In the genomic region with DNA sequence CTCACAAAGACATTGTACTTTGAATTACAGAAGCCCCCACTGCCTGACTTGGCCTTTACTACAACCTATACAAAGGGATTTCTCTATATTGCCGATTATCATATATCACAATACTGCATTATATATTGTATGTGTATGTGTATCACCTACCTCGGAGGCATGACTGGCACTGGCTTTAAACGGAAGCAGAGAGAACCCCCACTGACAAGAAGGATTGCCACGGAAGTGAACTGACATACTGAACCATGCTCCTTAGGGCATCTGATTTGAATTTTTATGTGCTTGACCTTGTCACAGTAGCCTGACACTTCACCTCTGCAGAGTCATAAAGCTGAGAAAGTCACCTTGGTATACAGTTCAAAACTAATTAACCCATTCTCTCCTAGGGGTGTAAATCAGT, we compare ENCODE assay signal across 22 mouse cellular contexts. TPM values are rescaled to one million over a fixed set of nuclear protein-coding genes. Genes with fewer than 3 reads are reported as not detected.
DNase-seq lines count a peak whose midpoint lies in the region; ATAC-seq lines count a peak whose summit lies in the region.
"Had no signal": no experiment of that assay in that cellular context is flagged by ENCODE, and none has a peak within 500 bp of the region (broad histone marks: within the 10 kb centered on the region; RNA-seq: fewer than 3 reads in every experiment).

No protein-coding gene starts in this region.

- H3K36me3 ChIP-seq in hindbrain, embryonic 11.5 days (ENCODE audit: control insufficient read depth, insufficient read depth, low read length), result no peaks in the 10 kb centered on the region
- H3K36me3 ChIP-seq in hindbrain, embryonic 16.5 days (ENCODE audit: control insufficient read depth, insufficient read depth, low read length), result no peaks in the 10 kb centered on the region
- no peaks in the 10 kb centered on the region for H3K36me3 ChIP-seq in midbrain, embryonic 13.5 days
- no peaks in the 10 kb centered on the region for H3K36me3 ChIP-seq in midbrain, embryonic 11.5 days (ENCODE audit: control insufficient read depth, insufficient read depth, low read length)
- peaks cover 21% of the 10 kb centered on the region for H3K36me3 ChIP-seq in limb, embryonic 10.5 days
- H3K36me3 ChIP-seq in neural tube, embryonic 14.5 days (ENCODE audit: control insufficient read depth, insufficient read depth, low read length), result no peaks in the 10 kb centered on the region

- H3K4me2 ChIP-seq in hindbrain, embryonic 11.5 days (replicated peaks; ENCODE audit: low read depth, low read length), result no peak overlapping the region
- H3K4me2 ChIP-seq in hindbrain, embryonic 16.5 days (ENCODE audit: low read length), result no peak overlapping the region
- no peak overlapping the region for H3K4me2 ChIP-seq in midbrain, embryonic 13.5 days (replicated peaks)
- no peak overlapping the region for H3K4me2 ChIP-seq in midbrain, embryonic 11.5 days
- no peak overlapping the region for H3K4me2 ChIP-seq in neural tube, embryonic 14.5 days (ENCODE audit: low read depth, low read length)

- DNase-seq in hindbrain, embryonic 11.5 days (ENCODE audit: low spot score), result no peak
- DNase-seq in midbrain, embryonic 11.5 days (ENCODE audit: low spot score, missing footprints), result no peak
- no peak for DNase-seq in limb, embryonic 10.5 days (ENCODE audit: low spot score)
- no peak for DNase-seq in lung, postnatal 25 days (ENCODE audit: low spot score)
- no peak for DNase-seq in left cerebral cortex, adult 9 months (ENCODE audit: low spot score in 2 of 2)
- DNase-seq: cerebellum, adult 11 months; cerebellum, postnatal 25 days; gastrocnemius, postnatal 25 days; heart, postnatal 10 days; liver; liver, postnatal 0 days; lung, postnatal 4 days; right cerebral cortex, postnatal 14 days had no signal

- H3K9ac ChIP-seq in hindbrain, embryonic 11.5 days (ENCODE audit: low read depth, low read length), result no peak overlapping the region
- H3K9ac ChIP-seq in hindbrain, embryonic 16.5 days (ENCODE audit: low read depth, low read length), result no peak overlapping the region
- no peak overlapping the region for H3K9ac ChIP-seq in midbrain, embryonic 13.5 days (replicated peaks)
- no peak overlapping the region for H3K9ac ChIP-seq in midbrain, embryonic 11.5 days (ENCODE audit: low read length)
- H3K9ac ChIP-seq in neural tube, embryonic 14.5 days (replicated peaks; ENCODE audit: low read depth, low read length), result no peak overlapping the region
- H3K9ac ChIP-seq: liver, postnatal 0 days had no signal

- H3K4me1 ChIP-seq in hindbrain, embryonic 11.5 days (replicated peaks; ENCODE audit: control insufficient read depth, insufficient read depth, low read length), result no peaks in the 10 kb centered on the region
- H3K4me1 ChIP-seq in hindbrain, embryonic 16.5 days (ENCODE audit: control insufficient read depth, insufficient read depth, low read depth, low read length), result peaks cover 11% of the 10 kb centered on the region
- peaks cover 35% of the 10 kb centered on the region for H3K4me1 ChIP-seq in midbrain, embryonic 13.5 days (replicated peaks)
- H3K4me1 ChIP-seq in midbrain, embryonic 11.5 days (ENCODE audit: control insufficient read depth, insufficient read depth, low read length), result 0 out of 2 replicates have a peak, but pooled peaks cover 5% of the 10 kb centered on the region
- H3K4me1 ChIP-seq in limb, embryonic 10.5 days, result peaks cover 30% of the 10 kb centered on the region
- H3K4me1 ChIP-seq in neural tube, embryonic 14.5 days (ENCODE audit: control insufficient read depth, insufficient read depth, low read length), result peaks cover 16% of the 10 kb centered on the region

- peak; percentile 45 for ATAC-seq in hindbrain, embryonic 11.5 days (ENCODE audit: low FRiP score)
- no peak for ATAC-seq in hindbrain, embryonic 16.5 days
- ATAC-seq in midbrain, embryonic 13.5 days, result peak; percentile 49
- no peak; the same call in 1 of the 2 replicates for ATAC-seq in midbrain, embryonic 11.5 days (ENCODE audit: low FRiP score)
- peak; percentile 23; the same call in 1 of the 2 replicates for ATAC-seq in neural tube, embryonic 14.5 days (ENCODE audit: low read depth)
- ATAC-seq: liver, postnatal 0 days had no signal

- 57% methylated on average over 4 of the region's 4 CpGs for WGBS in hindbrain, embryonic 11.5 days
- WGBS in hindbrain, embryonic 16.5 days, result 31% methylated on average over 4 of the region's 4 CpGs
- WGBS in midbrain, embryonic 13.5 days, result 43% methylated on average over 4 of the region's 4 CpGs
- 73% methylated on average over 4 of the region's 4 CpGs for WGBS in midbrain, embryonic 11.5 days
- 55% methylated on average over 4 of the region's 4 CpGs for WGBS in limb, embryonic 10.5 days
- 27% methylated on average over 4 of the region's 4 CpGs for WGBS in neural tube, embryonic 14.5 days

- H3K27ac ChIP-seq in hindbrain, embryonic 11.5 days (ENCODE audit: low read depth, low read length), result peak overlapping the region; percentile 48; the same call in 1 of the 2 replicates
- H3K27ac ChIP-seq in hindbrain, embryonic 16.5 days (ENCODE audit: low read depth, low read length), result no peak overlapping the region
- peak overlapping the region; percentile 84 for H3K27ac ChIP-seq in midbrain, embryonic 13.5 days
- no peak overlapping the region for H3K27ac ChIP-seq in midbrain, embryonic 11.5 days (ENCODE audit: low read depth, low read length)
- 0 out of 2 replicates have a peak overlapping the region, but pooled peaks have one; percentile 15 for H3K27ac ChIP-seq in limb, embryonic 10.5 days
- peak overlapping the region; percentile 81; the same call in 1 of the 2 replicates for H3K27ac ChIP-seq in neural tube, embryonic 14.5 days (ENCODE audit: low read depth, low read length)
- H3K27ac ChIP-seq: heart, embryonic 10.5 days; kidney, postnatal 0 days; stomach, postnatal 0 days had no signal

- no peak overlapping the region for H3K4me3 ChIP-seq in hindbrain, embryonic 11.5 days (ENCODE audit: low read depth, low read length)
- H3K4me3 ChIP-seq in hindbrain, embryonic 16.5 days (ENCODE audit: low read length), result no peak overlapping the region
- no peak overlapping the region for H3K4me3 ChIP-seq in midbrain, embryonic 13.5 days (replicated peaks)
- no peak overlapping the region for H3K4me3 ChIP-seq in midbrain, embryonic 11.5 days (ENCODE audit: low read depth, low read length)
- H3K4me3 ChIP-seq in limb, embryonic 10.5 days, result no peak overlapping the region
- H3K4me3 ChIP-seq in neural tube, embryonic 14.5 days (ENCODE audit: low read depth, low read length), result no peak overlapping the region
- H3K4me3 ChIP-seq: erythroblast, embryonic 14.5 days; heart, embryonic 10.5 days; myocyte had no signal

- H3K9me3 ChIP-seq in hindbrain, embryonic 11.5 days (ENCODE audit: control insufficient read depth, low read length), result no peaks in the 10 kb centered on the region
- H3K9me3 ChIP-seq in hindbrain, embryonic 16.5 days (ENCODE audit: control insufficient read depth, low read length), result no peaks in the 10 kb centered on the region
- no peaks in the 10 kb centered on the region for H3K9me3 ChIP-seq in midbrain, embryonic 13.5 days
- no peaks in the 10 kb centered on the region for H3K9me3 ChIP-seq in midbrain, embryonic 11.5 days (ENCODE audit: control insufficient read depth, low read length)
- no peaks in the 10 kb centered on the region for H3K9me3 ChIP-seq in limb, embryonic 10.5 days (replicated peaks)
- no peaks in the 10 kb centered on the region for H3K9me3 ChIP-seq in neural tube, embryonic 14.5 days (ENCODE audit: control insufficient read depth, low read length)
- H3K9me3 ChIP-seq: heart, embryonic 10.5 days had no signal

- no peaks in the 10 kb centered on the region for H3K27me3 ChIP-seq in hindbrain, embryonic 11.5 days (ENCODE audit: control insufficient read depth, insufficient read depth, low read length)
- H3K27me3 ChIP-seq in hindbrain, embryonic 16.5 days (replicated peaks; ENCODE audit: control insufficient read depth, insufficient read depth, low read length), result no peaks in the 10 kb centered on the region
- H3K27me3 ChIP-seq in midbrain, embryonic 13.5 days, result no peaks in the 10 kb centered on the region
- no peaks in the 10 kb centered on the region for H3K27me3 ChIP-seq in midbrain, embryonic 11.5 days (ENCODE audit: control insufficient read depth, insufficient read depth, low read length)
- no peaks in the 10 kb centered on the region for H3K27me3 ChIP-seq in limb, embryonic 10.5 days (ENCODE audit: low read depth, poor library complexity, severe bottlenecking)
- H3K27me3 ChIP-seq in neural tube, embryonic 14.5 days (ENCODE audit: control insufficient read depth, insufficient read depth, low read length), result no peaks in the 10 kb centered on the region
- H3K27me3 ChIP-seq: CH12.LX had no signal

RNA-seq across cellular contexts. Expression of a gene that starts 29.6 kb away (rescaled TPM):
- 74.8 and 82.0 TPM in 2 replicates for polyA plus RNA-seq in hindbrain, embryonic 11.5 days (2014; fragmentation: Nextera tagmentation; extraction: Ambion mirVana)
- 70.0 and 73.8 TPM in 2 replicates for polyA plus RNA-seq in hindbrain, embryonic 16.5 days (2015; fragmentation: Nextera tagmentation; extraction: Ambion mirVana)
- polyA plus RNA-seq in midbrain, embryonic 13.5 days (2015; fragmentation: Nextera tagmentation; extraction: Ambion mirVana), result 71.6 and 74.8 TPM in 2 replicates
- polyA plus RNA-seq in midbrain, embryonic 11.5 days (2014; fragmentation: Nextera tagmentation; extraction: Ambion mirVana), result 67.6 and 72.9 TPM in 2 replicates
- 51.7 and 52.3 TPM in 2 replicates for polyA plus RNA-seq in limb, embryonic 10.5 days (2016; fragmentation: Nextera tagmentation; extraction: Ambion mirVana)
- 70.8 and 81.4 TPM in 2 replicates for polyA plus RNA-seq in neural tube, embryonic 14.5 days (2014; fragmentation: Nextera tagmentation; extraction: Ambion mirVana)
- polyA plus RNA-seq: erythroblast, embryonic 14.5 days had no signal

RNA-seq across cellular contexts. Expression of a gene that starts 39.4 kb away (rescaled TPM):
- 48.9 and 56.8 TPM in 2 replicates for polyA plus RNA-seq in hindbrain, embryonic 11.5 days (2014; fragmentation: Nextera tagmentation; extraction: Ambion mirVana)
- 37.1 and 41.3 TPM in 2 replicates for polyA plus RNA-seq in hindbrain, embryonic 16.5 days (2015; fragmentation: Nextera tagmentation; extraction: Ambion mirVana)
- polyA plus RNA-seq in midbrain, embryonic 13.5 days (2015; fragmentation: Nextera tagmentation; extraction: Ambion mirVana), result 48.0 and 51.2 TPM in 2 replicates
- polyA plus RNA-seq in midbrain, embryonic 11.5 days (2014; fragmentation: Nextera tagmentation; extraction: Ambion mirVana), result 51.0 and 58.0 TPM in 2 replicates
- polyA plus RNA-seq in limb, embryonic 10.5 days (2016; fragmentation: Nextera tagmentation; extraction: Ambion mirVana), result 65.1 and 67.5 TPM in 2 replicates
- polyA plus RNA-seq in neural tube, embryonic 14.5 days (2014; fragmentation: Nextera tagmentation; extraction: Ambion mirVana), result 44.4 and 52.2 TPM in 2 replicates

Comparison
In these comparisons a context has a peak if more than half of its experiments do, and no peak if none do; other contexts are left out.
1. ATAC-seq: peak in hindbrain, embryonic 11.5 days (single experiment), midbrain, embryonic 13.5 days (single experiment) and neural tube, embryonic 14.5 days (single experiment); none in hindbrain, embryonic 16.5 days (single experiment) and midbrain, embryonic 11.5 days (single experiment).
2. H3K27ac ChIP-seq: peak in hindbrain, embryonic 11.5 days (single experiment), midbrain, embryonic 13.5 days (single experiment), limb, embryonic 10.5 days (single experiment) and neural tube, embryonic 14.5 days (single experiment); none in hindbrain, embryonic 16.5 days (single experiment) and midbrain, embryonic 11.5 days (single experiment).